Mouse (Mus musculus) kidney, adult 2 months (tissue): Measurements from ENCODE around the gene AC131692.1. TPM values are rescaled to one million over a fixed set of nuclear protein-coding genes. Genes with fewer than 3 reads are reported as not detected.
A peak's percentile ranks its signal among the peaks of the same experiment; 100 is the strongest.

ENCODE experiments used
- DNase-seq: peaks from one replicate; pipeline ENCODE4 v3.0.0; 2021
- H3K27ac ChIP-seq: fragments of 200-500 bp; 2 replicates; pipeline ENCODE4 v1.5.1; 2012; ENCODE audit warnings: low read depth, low read length, control low read depth, inconsistent platforms; ENCODE audit not compliant: insufficient read depth
- H3K27me3 ChIP-seq: fragments of 200-500 bp; replicated peaks from 2 replicates; pipeline ENCODE4 v1.6.1; 2012; ENCODE audit warnings: mild to moderate bottlenecking, moderate library complexity, low read length, inconsistent platforms; ENCODE audit not compliant: control insufficient read depth, insufficient read depth
- H3K36me3 ChIP-seq: fragments of 200-500 bp; 2 replicates; pipeline ENCODE4 v1.6.1; 2012; ENCODE audit warnings: mild to moderate bottlenecking, moderate library complexity, low read length, inconsistent platforms; ENCODE audit not compliant: control insufficient read depth, insufficient read depth
- H3K4me1 ChIP-seq: fragments of 200-500 bp; 2 replicates; pipeline ENCODE4 v1.6.1; 2011; ENCODE audit warnings: low read length; ENCODE audit not compliant: control insufficient read depth, insufficient read depth
- H3K4me3 ChIP-seq: fragments of 200-500 bp; 2 replicates; pipeline ENCODE4 v1.5.1; 2011; ENCODE audit warnings: mild to moderate bottlenecking, low read depth, low read length, control low read depth; ENCODE audit not compliant: insufficient read depth
- CTCF ChIP-seq: fragments of 200-500 bp; conservative IDR thresholded peaks from 2 replicates; pipeline ENCODE4 v1.5.1; 2011; ENCODE audit warnings: low read depth, mild to moderate bottlenecking, control low read depth, low read length, moderate library complexity, mixed read lengths; ENCODE audit not compliant: insufficient read depth, insufficient read length
- POLR2A ChIP-seq: fragments of 200-500 bp; IDR thresholded peaks from one replicate; pipeline ENCODE4 v1.6.1; 2011; ENCODE audit warnings: low read depth, low read length, control low read depth
- WGBS: fragments of 180-500 bp; shearing (Covaris S2); methylation state at CpG from one replicate; pipeline ENCODE4 v1.1.7; 2018; 5-methylcytosine and 5-hydroxymethylcytosine counted together
- polyA plus RNA-seq: library from polyadenylated mRNA; depleted of rRNA; stranded (reverse); fragments of >200 nt; gene quantifications from 2 replicates; pipeline ENCODE4 v1.2.3, GENCODE M21; 2012

The AC131692.1 gene
- polyA plus RNA-seq, 1 experiment = not detected

- Histone ChIP-seq H3K27ac (no peak overlapping the region), H3K27me3 (no peaks in the 10 kb centered on the region), H3K4me3 (no peak overlapping the region), H3K36me3 (no peaks in the 10 kb centered on the region; the same call in 1 of the 2 replicates), H3K4me1 (peaks cover 8% of the 10 kb centered on the region; the same call in 1 of the 2 replicates)
- DNase-seq = no peak
- WGBS = 91% methylated on average over 10 of the region's 10 CpGs
- TF ChIP-seq POLR2A = no peak
- no peak for TF ChIP-seq CTCF
Measured at GRCm38 (mm10) chr19:6069851-6070250, 24.4 kb upstream of the AC131692.1 start.

- no peaks in the 10 kb centered on the region for H3K27me3 ChIP-seq
- no peak overlapping the region for H3K27ac ChIP-seq
- no peaks in the 10 kb centered on the region; the same call in 1 of the 2 replicates for H3K36me3 ChIP-seq
- TF ChIP-seq POLR2A (no peak), CTCF (no peak)
- WGBS = 93% methylated on average over 31 of the region's 31 CpGs
- H3K4me1 ChIP-seq = peaks cover 8% of the 10 kb centered on the region; the same call in 1 of the 2 replicates
- DNase-seq = no peak
- no peak overlapping the region for H3K4me3 ChIP-seq
Measured at GRCm38 (mm10) chr19:6070571-6071250, 23.5 kb upstream of the AC131692.1 start.

GRCm38 (mm10) chr19:6071261-6071660, 23.0 kb upstream of the AC131692.1 start:
- no peak overlapping the region for H3K4me3 ChIP-seq
- no peaks in the 10 kb centered on the region for H3K27me3 ChIP-seq
- H3K4me1 ChIP-seq = peaks cover 11% of the 10 kb centered on the region
- no peak overlapping the region for H3K27ac ChIP-seq
- no peaks in the 10 kb centered on the region; the same call in 1 of the 2 replicates for H3K36me3 ChIP-seq
- TF ChIP-seq POLR2A = no peak
- TF ChIP-seq CTCF = no peak
- WGBS = 91% methylated on average over 19 of the region's 19 CpGs
- no peak for DNase-seq

- Histone ChIP-seq H3K27me3 (no peaks in the 10 kb centered on the region), H3K4me3 (no peak overlapping the region), H3K27ac (no peak overlapping the region), H3K36me3 (no peaks in the 10 kb centered on the region; the same call in 1 of the 2 replicates), H3K4me1 (peaks cover 5% of the 10 kb centered on the region)
- no peak for DNase-seq
- 93% methylated on average over 5 of the region's 5 CpGs for WGBS
- no peak for TF ChIP-seq POLR2A
- TF ChIP-seq CTCF = no peak
Measured at GRCm38 (mm10) chr19:6073889-6074288, 20.3 kb upstream of the AC131692.1 start.

- Histone ChIP-seq H3K4me1 (peaks cover 5% of the 10 kb centered on the region), H3K27ac (peak within 1 kb of the TSS; percentile 61), H3K36me3 (no peaks in the 10 kb centered on the region), H3K27me3 (no peaks in the 10 kb centered on the region), H3K4me3 (peak within 1 kb of the TSS; percentile 73)
- peak; percentile 95 for DNase-seq
- TF ChIP-seq CTCF = no peak
- TF ChIP-seq POLR2A = no peak
- under 1% methylated on average over 33 of the region's 33 CpGs for WGBS
Measured at GRCm38 (mm10) chr19:6076564-6077393, 17.4 kb upstream of the AC131692.1 start, which contains the start of gene Vps51. Gene Vps51 (minus strand): TSS chr19:6077231.

GRCm38 (mm10) chr19:6079983-6080480, 14.2 kb upstream of the AC131692.1 start, which contains the start of gene Tmem262:
Gene Tmem262 (plus strand): TSS chr19:6080033.
- no peak for TF ChIP-seq CTCF
- no peak for TF ChIP-seq POLR2A
- no peaks in the 10 kb centered on the region for H3K36me3 ChIP-seq
- no peak for DNase-seq
- no peak within 1 kb of the TSS for H3K4me3 ChIP-seq
- peaks cover 5% of the 10 kb centered on the region for H3K4me1 ChIP-seq
- 91% methylated on average over 12 of the region's 12 CpGs for WGBS
- no peak within 1 kb of the TSS for H3K27ac ChIP-seq
- H3K27me3 ChIP-seq = no peaks in the 10 kb centered on the region

GRCm38 (mm10) chr19:6082156-6082555, 12.1 kb upstream of the AC131692.1 start, which contains the start of gene Gm28374:
Gene Gm28374 (minus strand): TSS chr19:6082256.
- no peaks in the 10 kb centered on the region for H3K36me3 ChIP-seq
- TF ChIP-seq POLR2A (no peak), CTCF (no peak)

More at GRCm38 (mm10) chr19:6082156-6082555, 12.1 kb upstream of the AC131692.1 start, which contains the start of gene Gm28374:
- H3K27me3 ChIP-seq = no peaks in the 10 kb centered on the region
- H3K4me1 ChIP-seq = no peaks in the 10 kb centered on the region; the same call in 1 of the 2 replicates
- no peak within 1 kb of the TSS for H3K27ac ChIP-seq
- no peak within 1 kb of the TSS for H3K4me3 ChIP-seq
- whole genome bisulfite sequencing = 88% methylated on average over 9 of the region's 9 CpGs
- no peak for DNase-seq
